Mouse (Mus musculus): ENCODE data around the gene Gcn1l1. TPM values are rescaled to one million over a fixed set of nuclear protein-coding genes. Genes with fewer than 3 reads are reported as not detected.
A peak's percentile ranks its signal among the peaks of the same experiment; 100 is the strongest.

Gcn1l1 gene
- polyA plus RNA-seq, 1 experiment: not detected

DNA sequence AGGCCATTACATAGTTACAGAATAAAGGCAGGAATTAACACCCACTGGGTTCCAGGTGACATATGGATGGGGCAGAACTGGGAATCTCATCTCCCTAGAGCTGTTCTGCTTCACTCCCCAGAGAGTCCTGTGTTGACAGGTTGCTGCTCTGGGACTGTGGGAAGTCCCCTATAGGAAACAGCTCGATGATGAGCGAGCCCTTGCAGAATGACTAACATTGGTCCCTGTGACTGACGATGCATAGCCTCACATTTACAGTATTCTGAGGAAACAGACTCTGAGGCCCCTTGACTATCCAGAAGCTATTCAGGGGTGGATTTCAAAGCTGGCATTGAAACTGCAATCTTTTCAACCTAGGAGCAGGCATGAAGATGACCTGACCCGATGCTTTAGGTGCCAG, 64.6 kb downstream of the Gcn1l1 start:
- Histone ChIP-seq H3K4me1 (ENCODE audit: control insufficient read depth, insufficient read depth, low read length) (peaks cover 25% of the 10 kb centered on the region), H3K27ac (ENCODE audit: insufficient read depth, low read depth, low read length) (no peak overlapping the region), H3K4me3 (ENCODE audit: insufficient read depth, low read depth, low read length) (no peak overlapping the region)
- TF ChIP-seq CTCF (IDR thresholded peaks at IDR 0.05; ENCODE audit: insufficient read depth, low read depth, low read length) (no peak), POLR2A (IDR thresholded peaks at IDR 0.05; ENCODE audit: insufficient read depth, low read depth, low read length) (no peak)
- WGBS: 92% methylated on average over 4 of the region's 4 CpGs

DNA sequence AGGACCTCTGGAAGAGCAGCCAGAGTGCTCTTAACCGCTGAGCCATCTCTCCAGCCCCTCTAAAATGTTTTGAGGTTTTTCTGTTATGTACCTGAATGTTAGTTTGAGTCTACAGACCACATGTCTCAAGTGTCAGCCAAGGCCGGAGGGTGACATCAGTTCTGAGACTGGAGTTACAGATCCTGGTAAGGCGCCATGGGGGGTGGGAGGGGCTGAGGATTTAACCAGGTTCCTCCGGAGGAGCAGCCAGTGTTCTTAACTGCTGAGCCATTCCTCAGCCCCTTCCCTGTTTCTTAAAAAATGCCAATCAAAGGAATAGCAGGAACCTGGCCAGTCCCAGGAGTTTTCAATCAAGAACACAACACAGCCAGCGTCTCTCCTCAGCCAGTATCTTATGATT, 65.2 kb downstream of the Gcn1l1 start:
- TF ChIP-seq CTCF (IDR thresholded peaks at IDR 0.05; ENCODE audit: insufficient read depth, low read depth, low read length) (no peak), POLR2A (IDR thresholded peaks at IDR 0.05; ENCODE audit: insufficient read depth, low read depth, low read length) (no peak)
- 55% methylated on average over 5 of the region's 5 CpGs for WGBS
- H3K4me1 ChIP-seq (ENCODE audit: control insufficient read depth, insufficient read depth, low read length): peaks cover 28% of the 10 kb centered on the region
- no peak overlapping the region for H3K27ac ChIP-seq (ENCODE audit: insufficient read depth, low read depth, low read length)
- no peak overlapping the region for H3K4me3 ChIP-seq (ENCODE audit: insufficient read depth, low read depth, low read length)

DNA sequence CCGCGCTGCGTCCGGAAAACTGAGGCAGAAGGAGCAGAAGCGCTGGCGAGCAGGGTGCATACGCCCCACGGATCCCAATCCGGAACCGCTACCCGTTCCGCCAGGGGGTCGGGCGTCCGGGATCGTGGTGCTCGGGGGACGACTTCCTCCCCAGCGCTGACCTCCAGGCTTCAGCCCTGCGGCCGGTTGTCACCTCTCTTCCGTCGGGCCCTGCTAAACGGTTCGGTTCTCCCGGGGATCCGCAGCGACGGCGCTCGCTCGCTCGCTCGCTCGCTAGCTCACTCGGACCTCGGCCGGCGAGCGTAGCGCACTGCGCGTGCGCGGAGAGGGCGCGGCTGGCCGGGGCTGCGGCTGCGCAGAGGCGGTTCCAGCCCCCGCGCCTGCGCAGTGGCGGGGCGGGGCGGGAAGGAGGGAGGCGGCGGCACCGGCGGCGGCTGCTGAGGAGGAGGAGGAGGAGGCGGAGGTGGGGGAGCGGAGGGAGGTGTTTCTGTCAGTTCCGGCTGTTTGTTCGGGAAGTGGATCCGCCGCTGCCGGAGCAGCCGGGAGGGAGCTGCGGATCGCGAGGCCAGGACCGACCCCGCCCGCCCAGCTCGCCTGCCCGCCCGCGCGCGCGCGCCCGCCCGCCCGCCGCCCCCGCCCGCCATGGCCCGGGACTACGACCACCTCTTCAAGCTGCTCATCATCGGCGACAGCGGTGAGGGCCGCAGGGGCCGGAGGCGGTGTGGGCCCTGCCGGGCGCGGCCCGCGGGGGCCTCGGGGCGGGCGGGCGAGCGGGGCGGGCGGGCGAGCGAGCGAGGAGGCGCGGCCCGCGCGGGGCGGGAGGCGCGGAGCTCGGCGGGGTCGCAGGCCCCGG, 66.7 kb downstream of the Gcn1l1 start, which contains the start of gene Rab35:
TSS of gene Rab35 (plus strand) at position 404 of the 853 bp plus-strand sequence.
- TF ChIP-seq CTCF (IDR thresholded peaks at IDR 0.05; ENCODE audit: insufficient read depth, low read depth, low read length) (no peak), POLR2A (IDR thresholded peaks at IDR 0.05; ENCODE audit: insufficient read depth, low read depth, low read length) (peak; percentile 100)
- Histone ChIP-seq H3K4me3 (ENCODE audit: insufficient read depth, low read depth, low read length) (peak within 1 kb of the TSS; percentile 76), H3K27ac (ENCODE audit: insufficient read depth, low read depth, low read length) (peak within 1 kb of the TSS; percentile 35; the same call in 1 of the 2 replicates), H3K4me1 (ENCODE audit: control insufficient read depth, insufficient read depth, low read length) (peaks cover 33% of the 10 kb centered on the region)
- WGBS: 3% methylated on average over 96 of the region's 125 CpGs

DNA sequence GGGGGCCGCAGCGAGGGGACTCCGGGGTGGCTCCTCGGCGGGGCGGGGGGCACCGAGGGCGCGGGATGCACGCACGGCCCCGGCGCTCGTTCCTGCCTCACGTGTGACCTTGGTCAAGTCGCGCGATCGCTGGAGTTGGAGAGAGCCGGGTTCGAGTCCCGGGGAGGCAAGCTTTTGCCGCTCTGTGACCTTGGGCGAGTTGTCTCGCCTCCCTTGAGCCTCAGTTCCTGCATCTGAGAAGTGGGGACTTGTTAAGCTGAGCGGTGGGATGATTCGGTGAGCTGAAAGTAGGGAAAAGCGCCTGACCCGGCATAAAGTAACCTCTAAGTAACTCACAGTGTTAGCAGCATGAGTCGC, 67.3 kb downstream of the Gcn1l1 start:
- 3% methylated on average over 30 of the region's 30 CpGs for WGBS
- no peak for TF ChIP-seq CTCF (IDR thresholded peaks at IDR 0.05; ENCODE audit: insufficient read depth, low read depth, low read length)
- no peak for TF ChIP-seq POLR2A (IDR thresholded peaks at IDR 0.05; ENCODE audit: insufficient read depth, low read depth, low read length)
- no peak overlapping the region for H3K27ac ChIP-seq (ENCODE audit: insufficient read depth, low read depth, low read length)
- H3K4me3 ChIP-seq (ENCODE audit: insufficient read depth, low read depth, low read length): peak overlapping the region; percentile 76
- H3K4me1 ChIP-seq (ENCODE audit: control insufficient read depth, insufficient read depth, low read length): peaks cover 33% of the 10 kb centered on the region

DNA sequence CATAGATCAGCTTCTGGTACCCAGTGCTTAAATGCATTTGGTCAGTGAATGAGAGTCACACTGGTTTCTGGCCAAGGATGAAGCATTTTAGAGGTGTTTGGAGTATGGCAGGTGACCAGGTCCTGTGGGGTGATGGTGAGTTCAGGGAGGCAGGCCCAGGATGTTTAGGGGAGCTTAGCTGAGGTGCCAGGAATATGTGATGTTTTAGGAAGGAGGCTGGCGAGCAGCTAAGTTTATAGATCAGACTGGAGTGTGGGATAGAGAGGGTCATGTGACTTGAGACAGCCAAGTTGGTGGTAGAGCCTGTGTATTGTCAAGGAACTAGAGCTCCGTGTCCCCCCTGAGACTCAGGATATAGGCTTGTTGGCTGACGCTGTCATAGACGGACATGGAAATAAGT, 68.0 kb downstream of the Gcn1l1 start:
- TF ChIP-seq CTCF (IDR thresholded peaks at IDR 0.05; ENCODE audit: insufficient read depth, low read depth, low read length): no peak
- no peak for TF ChIP-seq POLR2A (IDR thresholded peaks at IDR 0.05; ENCODE audit: insufficient read depth, low read depth, low read length)
- Histone ChIP-seq H3K4me1 (ENCODE audit: control insufficient read depth, insufficient read depth, low read length) (peaks cover 36% of the 10 kb centered on the region), H3K27ac (ENCODE audit: insufficient read depth, low read depth, low read length) (no peak overlapping the region), H3K4me3 (ENCODE audit: insufficient read depth, low read depth, low read length) (no peak overlapping the region)
- WGBS: 53% methylated on average over 4 of the region's 4 CpGs

DNA sequence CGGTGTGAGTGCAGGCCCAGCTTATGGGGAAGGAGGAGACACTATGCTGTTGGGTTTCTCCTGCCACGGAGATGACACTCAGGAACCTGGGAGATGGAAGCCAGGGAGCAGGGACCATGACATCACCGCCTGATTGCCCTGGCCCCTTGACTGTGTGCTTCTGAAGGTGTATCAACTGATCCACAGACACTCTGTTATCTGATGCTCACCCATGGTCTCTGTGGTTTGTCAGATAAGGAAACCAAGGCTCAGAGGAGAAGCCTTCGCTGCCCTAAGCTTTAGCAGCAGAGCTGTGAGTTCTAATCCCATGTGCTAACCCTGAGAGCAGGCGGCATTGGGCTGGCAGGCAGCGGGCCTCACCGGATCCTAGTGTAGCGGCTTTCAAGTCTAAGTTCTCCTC, 69.0 kb downstream of the Gcn1l1 start:
- no peak overlapping the region for H3K27ac ChIP-seq (ENCODE audit: insufficient read depth, low read depth, low read length)
- WGBS: 93% methylated on average over 8 of the region's 8 CpGs
- H3K4me1 ChIP-seq (ENCODE audit: control insufficient read depth, insufficient read depth, low read length): peaks cover 28% of the 10 kb centered on the region
- TF ChIP-seq CTCF (IDR thresholded peaks at IDR 0.05; ENCODE audit: insufficient read depth, low read depth, low read length) (no peak), POLR2A (IDR thresholded peaks at IDR 0.05; ENCODE audit: insufficient read depth, low read depth, low read length) (no peak)
- H3K4me3 ChIP-seq (ENCODE audit: insufficient read depth, low read depth, low read length): no peak overlapping the region

DNA sequence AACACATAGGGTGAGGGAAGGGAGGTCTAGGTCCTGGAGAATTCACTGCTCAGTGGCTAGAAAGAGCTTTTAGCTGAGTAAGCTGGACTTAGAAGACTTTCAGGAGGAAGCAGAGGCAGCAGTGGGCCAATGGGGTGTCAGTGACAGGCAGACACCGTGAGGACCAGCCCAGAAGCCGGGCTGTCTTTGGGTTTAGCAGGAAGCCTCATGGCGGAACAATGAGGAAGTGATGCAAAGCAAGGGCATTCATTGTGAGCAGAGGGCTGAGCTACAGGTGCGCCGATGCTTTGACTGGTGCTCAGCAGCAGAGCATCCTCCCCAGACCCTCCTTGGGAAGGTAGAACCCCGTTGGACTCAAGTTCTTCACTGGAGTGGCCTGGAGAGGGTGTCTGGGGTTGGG, 70.5 kb downstream of the Gcn1l1 start:
- no peak overlapping the region for H3K4me3 ChIP-seq (ENCODE audit: insufficient read depth, low read depth, low read length)
- TF ChIP-seq CTCF (IDR thresholded peaks at IDR 0.05; ENCODE audit: insufficient read depth, low read depth, low read length) (no peak), POLR2A (IDR thresholded peaks at IDR 0.05; ENCODE audit: insufficient read depth, low read depth, low read length) (no peak)
- 71% methylated on average over 6 of the region's 6 CpGs for WGBS
- H3K4me1 ChIP-seq (ENCODE audit: control insufficient read depth, insufficient read depth, low read length): peaks cover 27% of the 10 kb centered on the region
- no peak overlapping the region for H3K27ac ChIP-seq (ENCODE audit: insufficient read depth, low read depth, low read length)

DNA sequence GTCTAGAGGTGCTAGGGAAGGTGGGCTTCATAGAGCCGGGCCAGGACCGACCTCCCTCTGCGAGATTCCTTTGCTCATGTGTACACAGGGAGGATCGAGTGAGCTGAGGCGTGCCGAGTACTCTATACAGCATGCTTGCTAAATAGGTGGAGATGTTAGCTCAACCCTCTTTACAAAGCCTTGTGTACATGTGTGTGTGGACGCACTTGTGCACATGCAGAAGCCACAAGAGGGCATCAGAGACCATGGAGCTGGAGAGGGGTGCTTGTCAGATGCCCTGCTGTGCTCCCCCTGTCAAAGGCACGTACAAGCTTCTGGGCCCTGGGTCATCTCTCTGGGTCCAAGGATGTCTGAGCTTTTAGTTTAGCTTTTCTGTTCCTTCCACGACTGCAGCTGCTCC, 79.1 kb downstream of the Gcn1l1 start:
- TF ChIP-seq POLR2A (IDR thresholded peaks at IDR 0.05; ENCODE audit: insufficient read depth, low read depth, low read length): no peak
- no peak for TF ChIP-seq CTCF (IDR thresholded peaks at IDR 0.05; ENCODE audit: insufficient read depth, low read depth, low read length)
- no peak overlapping the region for H3K27ac ChIP-seq (ENCODE audit: insufficient read depth, low read depth, low read length)
- WGBS: 86% methylated on average over 9 of the region's 9 CpGs
- no peak overlapping the region for H3K4me3 ChIP-seq (ENCODE audit: insufficient read depth, low read depth, low read length)
- peaks cover 9% of the 10 kb centered on the region for H3K4me1 ChIP-seq (ENCODE audit: control insufficient read depth, insufficient read depth, low read length)

DNA sequence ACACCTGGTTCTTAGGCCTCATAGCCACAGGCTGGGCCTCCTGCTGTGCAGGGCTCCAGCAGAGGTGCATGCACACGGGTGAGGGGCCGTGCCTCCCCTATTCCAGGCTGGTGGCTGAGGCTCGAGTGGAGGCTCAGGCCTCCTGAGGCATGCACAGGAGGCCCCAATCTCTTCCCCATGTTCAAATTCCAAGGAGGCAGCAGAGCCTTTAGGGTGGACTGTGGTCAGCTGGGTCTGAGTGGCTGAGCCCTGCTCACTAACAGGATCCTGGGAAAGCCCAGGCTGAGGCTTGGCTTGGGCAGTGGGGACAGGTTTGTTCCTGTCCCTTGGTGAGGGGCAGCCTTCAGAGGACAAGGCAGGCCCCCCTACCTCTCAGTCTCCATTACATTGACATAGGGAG, 83.8 kb downstream of the Gcn1l1 start:
- 0 out of 2 replicates have a peak, but pooled peaks have one; percentile 3 for TF ChIP-seq POLR2A (IDR thresholded peaks at IDR 0.05; ENCODE audit: insufficient read depth, low read depth, low read length)
- TF ChIP-seq CTCF (IDR thresholded peaks at IDR 0.05; ENCODE audit: insufficient read depth, low read depth, low read length): no peak
- no peak overlapping the region for H3K27ac ChIP-seq (ENCODE audit: insufficient read depth, low read depth, low read length)
- H3K4me1 ChIP-seq (ENCODE audit: control insufficient read depth, insufficient read depth, low read length): peaks cover 14% of the 10 kb centered on the region
- WGBS: 61% methylated on average over 3 of the region's 3 CpGs
- H3K4me3 ChIP-seq (ENCODE audit: insufficient read depth, low read depth, low read length): no peak overlapping the region

All from olfactory bulb, adult 2 months (tissue).